Mouse (Mus musculus): ENCODE measurements around the gene Gbp8. TPM values are rescaled to one million over a fixed set of nuclear protein-coding genes. Genes with fewer than 3 reads are reported as not detected.

Gbp8 gene
- polyA plus RNA-seq, 1 experiment, result 0.46 TPM

- no peaks in the 10 kb centered on the region for H3K79me2 ChIP-seq (ENCODE audit: control insufficient read depth, insufficient read depth)
- TF ChIP-seq MYOG (IDR thresholded peaks at IDR 0.05; ENCODE audit: control insufficient read depth in 1 of 3, insufficient read depth in 1 of 3, insufficient read length in 2 of 3, low read depth in 2 of 3) (no peak), CEBPB (IDR thresholded peaks at IDR 0.05; ENCODE audit: insufficient read depth, poor library complexity, severe bottlenecking) (no peak), POLR2A (IDR thresholded peaks at IDR 0.05; ENCODE audit: insufficient read length, low read depth) (no peak), POLR2AphosphoS2 (IDR thresholded peaks at IDR 0.05; ENCODE audit: insufficient read length, low read depth) (no peak), REST (IDR thresholded peaks at IDR 0.05; ENCODE audit: insufficient read depth, insufficient read length) (no peak), SRF (IDR thresholded peaks at IDR 0.05; ENCODE audit: control insufficient read depth, insufficient read length, low read depth) (no peak), TCF12 (IDR thresholded peaks at IDR 0.05; ENCODE audit: insufficient read depth, poor library complexity, severe bottlenecking) (no peak), E2F4 (IDR thresholded peaks at IDR 0.05; ENCODE audit: insufficient read depth) (no peak), TCF3 (IDR thresholded peaks at IDR 0.05; ENCODE audit: insufficient read length, low read depth) (no peak), USF1 (IDR thresholded peaks at IDR 0.05; ENCODE audit: low read depth) (no peak), MYOD1 (IDR thresholded peaks at IDR 0.05; ENCODE audit: control insufficient read depth in 1 of 3, insufficient read length in 2 of 3, low read depth in 2 of 3) (no peak), MAX (IDR thresholded peaks at IDR 0.05; ENCODE audit: low read depth) (no peak)
These were observed 152.6 kb downstream of the Gbp8 start for GRCm38 (mm10) chr5:104986706-104987105.

GRCm38 (mm10) chr5:104982535-104982934 lies 156.8 kb downstream of the Gbp8 start, which contains the start of gene Abcg3:
TSS of gene Abcg3 (minus strand) at chr5:104982718.
- H3K36me3 ChIP-seq (ENCODE audit: control insufficient read depth, insufficient read depth), result no peaks in the 10 kb centered on the region
- H3K79me2 ChIP-seq (ENCODE audit: control insufficient read depth, insufficient read depth), result no peaks in the 10 kb centered on the region
- no peak within 1 kb of the TSS for H3K4me3 ChIP-seq
- no peak within 1 kb of the TSS for H3ac ChIP-seq (ENCODE audit: control insufficient read depth, insufficient read length)
- no peaks in the 10 kb centered on the region for H3K27me3 ChIP-seq (ENCODE audit: control insufficient read depth, insufficient read depth, insufficient read length)
- TF ChIP-seq POLR2AphosphoS2 (IDR thresholded peaks at IDR 0.05; ENCODE audit: insufficient read length, low read depth), result no peak
- TF ChIP-seq MYOG (IDR thresholded peaks at IDR 0.05; ENCODE audit: control insufficient read depth in 1 of 3, insufficient read depth in 1 of 3, insufficient read length in 2 of 3, low read depth in 2 of 3), result no peak
- H3K4me2 ChIP-seq (ENCODE audit: low read depth), result no peak within 1 kb of the TSS

More at GRCm38 (mm10) chr5:104986706-104987105, 152.6 kb downstream of the Gbp8 start:
- Histone ChIP-seq H3K4me3 (no peak overlapping the region), H3K4me2 (ENCODE audit: low read depth) (no peak overlapping the region), H3K27me3 (ENCODE audit: control insufficient read depth, insufficient read depth, insufficient read length) (no peaks in the 10 kb centered on the region), H3ac (ENCODE audit: control insufficient read depth, insufficient read length) (no peak overlapping the region), H3K36me3 (ENCODE audit: control insufficient read depth, insufficient read depth) (no peaks in the 10 kb centered on the region)

DNA sequence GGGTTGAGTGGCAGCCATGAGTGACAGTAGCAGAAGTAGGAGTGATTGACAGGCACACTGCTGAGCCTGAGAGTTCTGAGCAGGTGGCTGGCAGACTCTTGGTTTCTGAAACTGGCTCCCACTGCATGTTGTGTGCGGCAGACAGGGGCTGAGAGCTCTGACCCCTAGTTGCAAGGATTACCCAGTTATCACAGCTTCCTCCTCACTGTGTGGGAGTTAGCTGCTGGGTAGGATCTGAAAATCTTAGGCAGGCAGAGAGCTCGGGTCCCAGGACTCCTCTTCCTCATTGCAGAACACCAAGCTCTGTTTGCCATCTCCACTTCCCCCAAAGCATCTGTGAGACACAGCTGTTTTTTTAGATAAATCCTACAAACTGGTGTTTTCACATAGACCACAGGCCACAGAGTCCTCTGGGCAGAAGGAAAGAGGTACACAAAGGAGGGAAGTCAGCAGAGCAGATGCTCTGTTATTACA lies 160.3 kb downstream of the Gbp8 start:
- Histone ChIP-seq H3K79me2 (ENCODE audit: control insufficient read depth, insufficient read depth) (no peaks in the 10 kb centered on the region), H3K4me3 (no peak overlapping the region), H3K4me2 (ENCODE audit: low read depth) (no peak overlapping the region), H3K27me3 (ENCODE audit: control insufficient read depth, insufficient read depth, insufficient read length) (no peaks in the 10 kb centered on the region), H3K36me3 (ENCODE audit: control insufficient read depth, insufficient read depth) (no peaks in the 10 kb centered on the region), H3ac (ENCODE audit: control insufficient read depth, insufficient read length) (no peak overlapping the region)
- TF ChIP-seq E2F4 (IDR thresholded peaks at IDR 0.05; ENCODE audit: insufficient read depth), result no peak
- TF ChIP-seq MYOD1 (IDR thresholded peaks at IDR 0.05; ENCODE audit: control insufficient read depth in 1 of 3, insufficient read length in 2 of 3, low read depth in 2 of 3), result peak in 1 of 3 experiments; percentile 23

Other genes starting within 250 kb of the Gbp8 start
- gene Abcg3, start 156.8 kb downstream of the Gbp8 start, polyA plus RNA-seq (2012; fragmentation: generic; extraction: Trizol), result not detected
- 0.85 TPM for gene Gbp9, start within 50 bp of the Gbp8 start, polyA plus RNA-seq (2012; fragmentation: generic; extraction: Trizol)
- 0.66 TPM for gene Gbp4, start within 50 bp of the Gbp8 start, polyA plus RNA-seq (2012; fragmentation: generic; extraction: Trizol)
- gene Gbp10, start 100.0 kb upstream of the Gbp8 start, polyA plus RNA-seq (2012; fragmentation: generic; extraction: Trizol), result 0.42 TPM
- gene Gm43302, start 154.2 kb upstream of the Gbp8 start, polyA plus RNA-seq (2012; fragmentation: generic; extraction: Trizol), result 0.68 TPM
- 0.05 TPM for gene Gbp6, start 154.2 kb upstream of the Gbp8 start, polyA plus RNA-seq (2012; fragmentation: generic; extraction: Trizol)

All from myocyte (in vitro differentiated cells).